Mouse (Mus musculus): ENCODE data around the gene Mrps14. TPM values are rescaled to one million over a fixed set of nuclear protein-coding genes. Genes with fewer than 3 reads are reported as not detected.

Gene Mrps14
- 9.9 and 13.0 TPM in 2 replicates for polyA plus RNA-seq (2012; rRNA removed)

GRCm38 (mm10) chr1:160194529-160195336, at the start of gene Mrps14:
Mrps14 (plus strand) TSS chr1:160195215.
- TF ChIP-seq CTCF (IDR thresholded peaks at IDR 0.05; ENCODE audit: extremely low read depth, insufficient read depth, insufficient read length, insufficient replicate concordance) (peak; percentile 89), POLR2A (IDR thresholded peaks at IDR 0.05; ENCODE audit: low read depth, low read length) (peak; percentile 45)
- H3K27ac ChIP-seq (ENCODE audit: insufficient read depth, low read length) = peak within 1 kb of the TSS; percentile 70
- peak within 1 kb of the TSS; percentile 93 for H3K4me3 ChIP-seq (ENCODE audit: extremely low read depth, insufficient read depth, insufficient read length)
- H3K4me1 ChIP-seq (ENCODE audit: control insufficient read depth, insufficient read depth, insufficient read length) = peaks cover 4% of the 10 kb centered on the region; the same call in 1 of the 2 replicates
- 7% methylated on average over 31 of the region's 31 CpGs for WGBS
- no peaks in the 10 kb centered on the region for H3K27me3 ChIP-seq (ENCODE audit: control insufficient read depth, insufficient read depth, low read length)
- H3K36me3 ChIP-seq (ENCODE audit: control insufficient read depth, insufficient read depth, low read length) = peaks cover 8% of the 10 kb centered on the region
- DNase-seq (ENCODE audit: low read depth in 1 of 2, low spot score in 2 of 2) = peak; percentile 97 to 100

- Histone ChIP-seq H3K36me3 (ENCODE audit: control insufficient read depth, insufficient read depth, low read length) (no peaks in the 10 kb centered on the region), H3K4me3 (ENCODE audit: extremely low read depth, insufficient read depth, insufficient read length) (no peak overlapping the region), H3K27ac (ENCODE audit: insufficient read depth, low read length) (no peak overlapping the region), H3K4me1 (ENCODE audit: control insufficient read depth, insufficient read depth, insufficient read length) (no peaks in the 10 kb centered on the region), H3K27me3 (ENCODE audit: control insufficient read depth, insufficient read depth, low read length) (no peaks in the 10 kb centered on the region)
- WGBS = 70% methylated on average over 3 of the region's 3 CpGs
- TF ChIP-seq POLR2A (IDR thresholded peaks at IDR 0.05; ENCODE audit: low read depth, low read length) (no peak), CTCF (IDR thresholded peaks at IDR 0.05; ENCODE audit: extremely low read depth, insufficient read depth, insufficient read length, insufficient replicate concordance) (no peak)
- no peak for DNase-seq (ENCODE audit: low read depth in 1 of 2, low spot score in 2 of 2)
Measured at GRCm38 (mm10) chr1:160145606-160146005, 49.4 kb upstream of the Mrps14 start.

- DNase-seq (ENCODE audit: low read depth in 1 of 2, low spot score in 2 of 2) = no peak
- no peaks in the 10 kb centered on the region for H3K36me3 ChIP-seq (ENCODE audit: control insufficient read depth, insufficient read depth, low read length)
- H3K27me3 ChIP-seq (ENCODE audit: control insufficient read depth, insufficient read depth, low read length) = no peaks in the 10 kb centered on the region
- no peak for TF ChIP-seq CTCF (IDR thresholded peaks at IDR 0.05; ENCODE audit: extremely low read depth, insufficient read depth, insufficient read length, insufficient replicate concordance)
- no peak for TF ChIP-seq POLR2A (IDR thresholded peaks at IDR 0.05; ENCODE audit: low read depth, low read length)
- H3K27ac ChIP-seq (ENCODE audit: insufficient read depth, low read length) = no peak overlapping the region
- WGBS = 89% methylated on average over 7 of the region's 7 CpGs
- no peaks in the 10 kb centered on the region for H3K4me1 ChIP-seq (ENCODE audit: control insufficient read depth, insufficient read depth, insufficient read length)
- H3K4me3 ChIP-seq (ENCODE audit: extremely low read depth, insufficient read depth, insufficient read length) = no peak overlapping the region
Measured at GRCm38 (mm10) chr1:160147274-160147673, 47.7 kb upstream of the Mrps14 start.

- Histone ChIP-seq H3K36me3 (ENCODE audit: control insufficient read depth, insufficient read depth, low read length) (no peaks in the 10 kb centered on the region), H3K4me3 (ENCODE audit: extremely low read depth, insufficient read depth, insufficient read length) (no peak overlapping the region), H3K4me1 (ENCODE audit: control insufficient read depth, insufficient read depth, insufficient read length) (no peaks in the 10 kb centered on the region), H3K27ac (ENCODE audit: insufficient read depth, low read length) (no peak overlapping the region), H3K27me3 (ENCODE audit: control insufficient read depth, insufficient read depth, low read length) (no peaks in the 10 kb centered on the region)
- DNase-seq (ENCODE audit: low read depth in 1 of 2, low spot score in 2 of 2) = no peak
- WGBS = 81% methylated on average over 11 of the region's 11 CpGs
- TF ChIP-seq POLR2A (IDR thresholded peaks at IDR 0.05; ENCODE audit: low read depth, low read length) (no peak), CTCF (IDR thresholded peaks at IDR 0.05; ENCODE audit: extremely low read depth, insufficient read depth, insufficient read length, insufficient replicate concordance) (no peak)
Measured at GRCm38 (mm10) chr1:160149291-160149906, 45.6 kb upstream of the Mrps14 start.

- no peaks in the 10 kb centered on the region for H3K4me1 ChIP-seq (ENCODE audit: control insufficient read depth, insufficient read depth, insufficient read length)
Measured at GRCm38 (mm10) chr1:160150726-160151125, 44.3 kb upstream of the Mrps14 start.

GRCm38 (mm10) chr1:160153480-160153879, 41.5 kb upstream of the Mrps14 start, which contains the start of gene Tnn:
Tnn (minus strand) TSS chr1:160153580.
- Histone ChIP-seq H3K36me3 (ENCODE audit: control insufficient read depth, insufficient read depth, low read length) (no peaks in the 10 kb centered on the region), H3K27ac (ENCODE audit: insufficient read depth, low read length) (no peak within 1 kb of the TSS), H3K4me1 (ENCODE audit: control insufficient read depth, insufficient read depth, insufficient read length) (no peaks in the 10 kb centered on the region), H3K27me3 (ENCODE audit: control insufficient read depth, insufficient read depth, low read length) (no peaks in the 10 kb centered on the region), H3K4me3 (ENCODE audit: extremely low read depth, insufficient read depth, insufficient read length) (no peak within 1 kb of the TSS)
- TF ChIP-seq CTCF (IDR thresholded peaks at IDR 0.05; ENCODE audit: extremely low read depth, insufficient read depth, insufficient read length, insufficient replicate concordance) (no peak), POLR2A (IDR thresholded peaks at IDR 0.05; ENCODE audit: low read depth, low read length) (no peak)
- 67% methylated on average over 8 of the region's 8 CpGs for WGBS
- DNase-seq (ENCODE audit: low read depth in 1 of 2, low spot score in 2 of 2) = no peak

More at GRCm38 (mm10) chr1:160150726-160151125, 44.3 kb upstream of the Mrps14 start:
- Histone ChIP-seq H3K4me3 (ENCODE audit: extremely low read depth, insufficient read depth, insufficient read length) (no peak overlapping the region), H3K27ac (ENCODE audit: insufficient read depth, low read length) (no peak overlapping the region), H3K36me3 (ENCODE audit: control insufficient read depth, insufficient read depth, low read length) (no peaks in the 10 kb centered on the region), H3K27me3 (ENCODE audit: control insufficient read depth, insufficient read depth, low read length) (no peaks in the 10 kb centered on the region)
- WGBS = 39% methylated on average over 3 of the region's 3 CpGs
- DNase-seq (ENCODE audit: low read depth in 1 of 2, low spot score in 2 of 2) = no peak
- TF ChIP-seq CTCF (IDR thresholded peaks at IDR 0.05; ENCODE audit: extremely low read depth, insufficient read depth, insufficient read length, insufficient replicate concordance) = no peak
